Mouse (Mus musculus) A20 (cell line): ENCODE results near the gene Alyref.
"Not testable (repeated sequence)": the region's sequence is repeated elsewhere in the genome, so short reads cannot be mapped to it uniquely, and the experiment has no call there.

Experiments
- DNase-seq: peaks from one replicate; pipeline ENCODE4 v3.0.0-alpha.2; 2011; ENCODE audit warnings: low read depth, low spot score

The Alyref gene

GRCm38 (mm10) chr11:120605667-120606066 lies 7.5 kb upstream of the Alyref start:
- no peak for DNase-seq

- DNase-seq: no peak
These were observed 5.4 kb upstream of the Alyref start for GRCm38 (mm10) chr11:120603545-120603944.

DNA sequence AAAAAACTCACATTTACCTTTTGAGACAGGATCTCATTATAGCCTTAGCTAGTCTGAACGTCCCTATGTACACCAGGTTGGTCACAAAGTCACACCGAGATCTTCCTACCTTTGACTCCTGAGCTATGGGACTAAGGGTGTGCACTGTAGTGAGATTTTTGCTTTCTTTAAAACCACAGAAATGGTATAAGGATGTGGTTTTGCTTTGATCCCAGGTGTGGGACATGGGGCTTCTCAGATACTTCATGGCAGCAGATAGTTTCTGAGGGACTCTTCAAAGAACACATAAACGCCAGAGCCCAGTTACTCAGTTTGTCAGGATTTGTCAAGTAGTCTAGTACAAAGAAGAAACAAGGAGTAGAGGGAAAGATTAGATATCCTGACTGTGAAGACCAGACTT lies 2.6 kb upstream of the Alyref start:
- no peak for DNase-seq

DNA sequence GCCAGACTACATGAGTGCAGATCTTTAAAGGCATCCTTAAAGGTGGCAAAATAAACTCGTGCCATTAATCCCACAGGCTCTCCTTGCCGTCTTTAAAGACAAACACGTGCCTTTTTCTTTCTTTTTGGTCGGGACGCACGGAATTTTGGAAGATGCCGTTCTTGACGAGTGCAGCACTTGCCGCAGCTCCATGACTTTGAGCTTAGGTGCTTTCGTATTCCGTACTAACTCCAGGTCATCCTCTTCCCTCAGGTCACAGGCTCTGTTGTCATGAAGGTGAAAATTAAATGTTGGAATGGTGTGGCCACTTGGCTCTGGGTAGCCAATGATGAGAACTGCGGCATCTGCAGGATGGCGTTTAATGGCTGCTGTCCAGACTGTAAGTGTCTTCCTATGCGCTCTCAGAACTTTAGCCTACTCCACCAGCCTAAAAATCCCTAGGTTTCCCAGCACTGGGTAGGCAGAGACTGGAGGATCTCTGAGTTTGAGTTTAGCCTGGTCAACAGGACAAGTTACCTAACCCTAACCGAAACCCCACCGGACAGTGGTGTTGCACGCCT lies 905 bp upstream of the Alyref start:
- peak; percentile 49 for DNase-seq

- peak; percentile 59 for DNase-seq
These were observed 627 bp downstream of the Alyref start for GRCm38 (mm10) chr11:120597240-120598235.

GRCm38 (mm10) chr11:120588531-120588930 lies 9.6 kb downstream of the Alyref start:
- DNase-seq: no peak

DNA sequence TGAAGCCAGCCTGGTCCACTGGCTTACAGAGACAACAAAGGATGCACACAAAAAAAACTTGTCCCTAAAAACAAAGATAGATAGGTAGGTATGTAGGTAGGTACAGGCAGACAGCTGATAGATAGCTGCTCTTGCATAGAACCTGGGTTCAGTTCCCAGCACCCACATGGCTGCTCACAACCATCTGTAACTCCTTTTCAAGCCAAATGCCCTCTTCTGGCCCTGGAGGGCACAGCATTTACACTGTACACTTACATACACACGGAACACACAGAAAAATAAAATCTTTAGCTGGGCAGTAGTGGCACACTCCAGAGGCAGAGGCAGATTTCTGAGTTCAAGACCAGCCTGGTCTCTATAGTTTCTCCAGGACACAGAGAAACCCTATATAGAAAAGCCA lies 14.2 kb downstream of the Alyref start:
- DNase-seq: peak; percentile 26

DNA sequence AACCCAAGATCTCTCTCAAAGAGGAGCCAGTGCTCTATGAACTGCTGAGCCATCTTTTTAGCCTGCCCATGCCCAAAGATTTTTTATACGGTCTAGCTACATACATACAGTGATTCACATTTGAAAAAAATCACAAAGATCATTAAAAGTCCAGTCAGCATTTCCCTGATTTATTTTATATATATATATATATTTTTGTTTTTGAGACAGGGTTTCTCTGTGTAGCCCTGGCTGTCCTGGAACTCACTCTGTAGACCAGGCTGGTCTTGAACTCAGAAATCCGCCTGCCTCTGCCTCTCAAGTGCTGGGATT lies 15.2 kb downstream of the Alyref start:
- not testable (repeated sequence) for DNase-seq

GRCm38 (mm10) chr11:120582268-120582981 lies 15.7 kb downstream of the Alyref start:
- DNase-seq: peak; percentile 86

GRCm38 (mm10) chr11:120581490-120582267 lies 16.5 kb downstream of the Alyref start, which contains the start of gene Arhgdia:
Gene Arhgdia, minus strand, starts transcription at chr11:120581624.
- DNase-seq: peak; percentile 91

DNA sequence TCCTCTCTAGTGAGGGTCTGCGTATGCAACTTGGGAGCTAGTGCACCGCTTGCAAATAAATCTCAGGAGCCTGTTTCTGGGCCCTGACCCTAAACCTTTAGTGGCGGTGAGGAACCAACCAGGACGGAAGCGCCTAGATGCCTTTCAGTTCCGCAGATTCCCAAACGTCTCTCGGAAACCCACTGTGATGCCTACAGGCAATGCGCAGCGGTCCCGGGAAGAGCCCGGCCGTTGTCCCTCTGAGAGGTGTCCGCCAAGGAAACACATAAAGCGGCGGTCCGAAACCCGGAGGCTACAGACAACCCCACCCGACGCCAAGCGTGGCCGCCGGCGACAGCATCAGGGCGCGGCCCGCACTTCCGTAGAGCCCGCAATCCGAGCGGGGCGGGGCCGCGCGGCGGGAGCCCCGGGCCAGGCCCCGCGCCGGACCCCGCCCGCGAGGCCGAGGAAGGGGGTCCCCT lies 17.3 kb downstream of the Alyref start:
- DNase-seq: peak; percentile 58

- peak; percentile 70 for DNase-seq
These were observed 18.0 kb downstream of the Alyref start for GRCm38 (mm10) chr11:120580190-120580589.

GRCm38 (mm10) chr11:120579316-120580107 lies 18.7 kb downstream of the Alyref start:
- peak; percentile 84 for DNase-seq

DNA sequence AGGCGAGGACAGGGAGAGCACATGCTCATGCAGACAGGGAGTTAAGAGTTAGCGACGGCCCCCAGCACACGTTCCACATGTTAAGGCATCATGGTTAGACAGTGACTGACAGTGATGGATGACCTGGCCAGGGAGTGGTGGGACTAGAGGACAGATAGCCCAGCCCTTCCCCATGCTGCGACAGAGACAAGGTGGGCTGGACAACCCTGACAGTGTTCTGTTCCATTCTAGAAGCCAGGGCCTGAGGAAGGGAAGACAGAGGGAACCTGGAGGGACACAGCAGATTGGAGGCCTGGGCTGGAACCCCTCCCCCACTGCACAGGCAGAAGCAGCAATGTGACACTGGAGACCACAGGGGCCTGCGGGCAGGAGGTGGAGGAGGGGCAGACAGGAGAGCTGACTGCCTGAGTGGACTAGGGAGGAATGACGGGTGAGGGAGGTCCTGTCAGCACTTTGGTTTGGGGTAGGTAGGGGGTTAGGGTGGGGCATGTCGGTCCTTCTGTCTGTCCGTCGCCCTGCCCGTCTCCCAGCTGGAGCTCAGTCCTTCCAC lies 19.4 kb downstream of the Alyref start:
- DNase-seq: no peak

DNA sequence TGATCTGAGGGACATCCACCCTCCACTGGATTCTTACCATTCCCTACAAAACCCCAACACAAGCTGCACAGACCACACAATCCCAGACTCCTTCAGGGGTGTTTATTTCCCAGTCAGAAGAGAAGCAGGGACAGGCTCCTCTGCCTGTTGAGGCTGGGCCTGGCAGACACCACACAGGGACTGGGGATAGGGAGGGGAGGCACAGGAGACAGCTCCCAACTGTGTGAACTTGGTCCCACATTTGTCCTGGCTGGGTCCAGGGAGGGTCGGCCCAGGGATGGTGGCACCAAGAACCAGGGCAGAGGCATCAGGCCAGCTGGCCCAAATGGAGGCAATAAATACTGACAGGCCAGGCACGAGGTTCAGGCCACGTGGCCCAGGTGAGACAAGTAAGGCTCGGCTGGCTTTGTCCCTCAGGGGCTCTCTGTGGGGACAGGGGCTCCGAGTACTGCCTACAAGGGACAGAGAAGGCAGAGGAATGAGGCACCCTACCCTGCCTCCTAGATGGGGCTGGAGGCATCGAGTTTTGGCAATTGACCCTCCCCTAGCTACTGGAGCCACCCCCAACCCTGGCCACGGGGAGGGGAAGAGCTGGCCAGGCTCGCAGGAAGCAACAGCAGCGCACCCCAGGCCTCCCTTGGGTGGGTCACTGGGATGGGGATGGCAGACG lies 20.0 kb downstream of the Alyref start:
- DNase-seq: no peak

DNA sequence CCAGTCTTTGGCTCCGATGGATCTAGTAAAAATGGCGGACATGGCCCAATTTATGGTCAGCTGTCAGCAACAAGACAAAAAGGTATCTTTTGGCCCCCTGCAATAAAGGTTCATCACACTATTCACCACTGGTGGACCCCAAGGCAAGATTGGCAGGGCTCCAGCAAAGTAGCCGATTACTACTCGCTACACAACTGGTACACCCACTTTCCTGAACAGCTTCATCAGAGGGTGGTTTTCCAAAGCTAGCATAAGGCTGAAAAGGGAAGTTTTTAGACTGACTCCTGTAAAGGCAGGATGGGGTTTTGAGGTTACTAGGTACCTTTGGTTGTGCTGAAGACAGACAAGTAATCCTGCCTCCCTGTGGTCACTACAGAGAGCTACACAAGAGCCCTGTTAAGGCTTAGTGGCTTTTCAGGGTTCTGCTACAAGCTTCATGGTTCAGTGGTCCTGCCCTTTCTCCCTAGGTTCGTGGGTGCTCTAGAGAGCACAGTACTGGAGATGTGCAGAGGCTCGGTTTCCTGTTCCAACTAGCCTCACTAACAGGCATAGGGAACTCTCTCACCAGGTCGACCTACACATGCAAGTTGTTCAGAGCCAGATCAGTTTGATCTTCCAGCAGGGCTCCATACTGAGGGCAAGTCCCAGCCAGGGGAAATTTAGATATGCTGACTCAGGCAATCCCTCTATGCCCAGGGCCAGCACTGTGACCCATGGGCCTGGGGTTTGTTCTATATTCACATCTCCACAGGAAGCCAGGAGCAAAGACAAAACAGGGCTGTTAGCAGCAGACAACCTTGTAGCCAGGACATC lies 20.7 kb downstream of the Alyref start:
- DNase-seq: peak; percentile 69

DNA sequence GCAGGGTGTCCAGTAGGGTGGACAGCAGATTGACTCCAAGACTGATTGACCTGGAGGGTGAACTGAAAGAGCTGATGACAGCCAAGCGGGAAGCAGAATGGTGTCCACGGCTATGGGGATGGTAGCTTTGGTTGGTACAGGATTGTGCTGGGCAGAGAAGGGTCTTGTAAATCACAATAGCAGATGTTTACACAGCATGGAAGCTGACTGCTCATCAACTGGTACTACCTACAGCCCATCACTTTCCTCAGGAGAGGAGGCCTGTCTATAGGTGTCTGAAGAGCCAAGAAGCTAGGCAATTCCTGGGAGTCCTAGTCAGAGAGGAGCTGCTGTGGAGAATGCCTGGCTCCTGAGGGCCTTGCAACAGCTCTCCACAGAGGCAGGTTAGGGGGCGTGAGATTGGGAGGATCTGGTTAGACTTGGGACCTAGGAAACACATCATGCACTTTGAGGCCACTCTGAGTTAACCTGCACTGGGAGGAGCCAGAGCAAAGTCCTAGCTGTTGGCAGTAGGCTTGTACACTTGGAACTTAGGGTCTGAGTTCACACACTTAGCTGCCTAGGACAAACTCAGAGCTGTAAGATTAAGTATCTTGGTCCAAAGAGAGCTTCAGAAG lies 21.7 kb downstream of the Alyref start:
- DNase-seq: peak; percentile 21

DNA sequence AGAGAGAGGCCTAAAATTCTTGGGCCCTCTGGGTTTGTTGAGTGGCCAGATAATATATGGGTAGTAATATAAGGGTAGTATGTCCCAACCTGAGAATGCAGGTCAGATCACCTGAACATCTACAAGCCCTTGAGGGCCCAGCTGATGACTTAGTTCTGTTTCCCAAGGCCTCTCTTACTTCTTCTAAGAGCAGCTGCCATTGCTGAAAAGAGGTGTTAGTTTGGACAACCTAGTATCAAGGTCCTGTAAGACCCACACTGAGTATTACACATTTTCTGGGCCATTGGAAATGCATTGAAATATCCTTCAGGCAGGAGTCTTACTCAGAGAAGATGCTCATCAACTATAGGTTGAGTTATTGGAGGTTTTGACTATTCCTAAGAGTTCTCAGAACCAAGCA lies 22.2 kb downstream of the Alyref start:
- DNase-seq: peak; percentile 29
